Mouse (Mus musculus) kidney, postnatal 4 days (tissue): ENCODE data around the gene Irx1.

Source experiments
- DNase-seq, 2 experiments: peaks; one replicate each; pipeline ENCODE4 v3.0.0; 2021; ENCODE audit warnings: mixed read lengths in 2 of 2

Gene Irx1

DNA sequence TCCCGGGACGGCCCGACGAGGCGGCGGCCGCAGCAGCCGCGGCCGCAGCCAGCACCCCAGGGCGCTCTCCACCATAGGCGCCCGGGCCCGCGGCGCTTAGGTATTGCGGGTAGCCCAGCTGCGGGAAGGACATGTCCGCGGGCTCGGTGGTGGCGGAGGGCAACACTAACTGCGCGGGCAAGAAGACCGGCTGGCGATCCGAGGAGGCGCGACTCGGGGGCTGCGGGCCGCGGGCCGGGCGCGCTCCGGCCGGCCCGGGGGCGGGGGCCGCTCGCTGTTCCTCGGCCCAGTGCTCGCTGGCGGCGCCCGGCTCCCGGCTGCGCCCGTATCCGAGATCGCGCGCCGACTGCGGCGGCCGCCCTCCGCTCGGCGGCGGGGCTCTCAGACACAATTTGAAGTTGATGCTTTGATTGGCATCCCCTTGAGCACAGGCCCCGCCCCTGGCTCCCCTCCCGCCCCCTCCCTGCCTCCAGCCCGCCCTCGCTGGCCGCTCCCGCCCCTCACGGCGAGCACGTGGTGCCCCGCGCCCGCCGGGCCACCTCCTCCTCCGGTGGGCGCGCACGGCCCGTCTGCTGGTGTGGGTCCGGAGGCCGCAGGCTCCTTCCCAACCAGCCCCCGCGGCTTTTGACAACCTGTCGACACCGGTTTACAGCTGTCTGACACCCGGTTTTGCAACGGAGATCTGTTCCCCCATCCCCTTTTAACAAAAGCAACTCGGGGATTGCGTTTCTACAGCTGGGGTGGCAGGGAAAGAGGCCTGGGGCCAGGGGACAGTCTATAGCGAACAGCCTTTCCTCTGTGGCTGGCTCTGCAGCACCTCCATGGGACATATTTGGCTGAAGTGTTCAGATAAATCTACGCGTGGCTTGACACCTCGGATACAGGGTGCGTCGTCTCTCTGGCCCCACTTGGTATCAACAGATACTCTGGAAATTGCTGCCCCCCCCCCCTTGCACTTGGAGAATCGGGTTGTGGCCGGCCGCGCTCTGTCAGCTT, at the start of gene Irx1:
Irx1 (minus strand) TSS at position 368 of the 996 bp plus-strand sequence.
- DNase-seq = peak; percentile 56 to 74

- no peak for DNase-seq
Observed at GRCm38 (mm10) chr13:71979932-71980655, 16.6 kb upstream of the Irx1 start.

DNA sequence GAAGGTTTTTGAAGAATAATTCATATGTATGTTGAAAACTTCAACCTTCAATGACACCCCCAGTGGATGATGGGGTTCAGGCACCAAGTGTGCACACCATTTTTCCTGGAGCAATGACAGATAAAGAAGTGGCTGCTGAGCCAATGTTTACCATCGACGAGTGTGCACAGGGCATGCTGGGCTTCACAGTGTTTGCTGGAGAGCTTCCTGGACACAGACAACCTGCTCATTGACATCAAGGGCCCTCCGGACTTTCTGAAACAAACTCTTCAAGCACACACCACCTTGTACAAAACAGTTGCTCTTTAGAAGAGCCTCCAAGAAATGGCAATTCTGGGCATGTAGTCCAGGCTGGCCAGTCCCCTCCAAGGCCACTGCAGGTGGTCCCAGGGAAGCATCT, 12.2 kb upstream of the Irx1 start:
- DNase-seq = no peak

GRCm38 (mm10) chr13:71968286-71968685, 4.8 kb upstream of the Irx1 start:
- DNase-seq = no peak

DNA sequence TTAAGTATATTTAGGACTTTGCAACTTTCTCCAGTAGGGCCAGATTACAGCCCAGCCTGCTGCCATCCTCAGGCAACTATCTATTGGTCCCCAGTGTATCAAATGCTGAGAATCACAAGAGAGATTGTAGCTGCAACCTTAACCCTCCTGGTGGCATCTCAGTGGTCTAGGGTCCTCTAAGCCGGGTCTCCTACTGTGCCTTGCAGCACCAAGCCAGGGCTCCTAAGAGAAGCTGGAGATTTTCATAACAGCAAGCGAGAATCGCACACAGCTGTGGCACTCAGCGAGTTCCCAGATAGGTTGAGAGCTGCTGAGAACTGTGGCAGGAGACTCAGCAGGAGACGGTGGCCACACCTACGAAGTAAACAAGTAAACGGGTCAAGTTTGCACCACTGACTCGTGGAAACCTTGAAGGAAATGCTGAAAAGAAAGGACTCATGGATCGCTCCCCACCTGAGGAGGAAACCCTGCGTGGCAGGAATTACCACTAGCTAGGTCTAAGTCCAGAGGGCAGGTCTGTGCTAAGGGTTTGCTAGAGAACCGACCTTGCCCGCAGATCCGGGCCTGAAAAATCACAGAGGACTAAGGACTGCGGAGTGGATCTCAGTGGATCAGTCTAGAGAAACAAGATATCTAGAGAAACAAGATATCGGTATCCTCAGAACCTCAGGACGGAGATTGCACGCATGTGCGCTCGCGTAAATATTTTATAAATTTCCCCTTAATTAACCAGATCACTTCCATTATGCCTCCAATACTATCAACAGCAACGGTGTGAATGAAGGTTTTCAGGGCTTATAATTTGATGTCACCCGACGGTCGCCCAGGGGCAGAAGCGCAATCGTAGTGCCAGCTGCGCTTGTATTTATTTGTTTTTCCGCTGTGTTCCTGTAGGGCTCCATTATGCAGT, 4.1 kb upstream of the Irx1 start:
- no peak for DNase-seq

- no peak for DNase-seq
Observed at GRCm38 (mm10) chr13:71966631-71967030, 3.1 kb upstream of the Irx1 start.

- DNase-seq = peak; percentile 48 to 66
Observed at GRCm38 (mm10) chr13:71964366-71964765, 843 bp upstream of the Irx1 start.

- DNase-seq = peak; percentile 37 to 59
Observed at GRCm38 (mm10) chr13:71962661-71963355, 715 bp downstream of the Irx1 start.

DNA sequence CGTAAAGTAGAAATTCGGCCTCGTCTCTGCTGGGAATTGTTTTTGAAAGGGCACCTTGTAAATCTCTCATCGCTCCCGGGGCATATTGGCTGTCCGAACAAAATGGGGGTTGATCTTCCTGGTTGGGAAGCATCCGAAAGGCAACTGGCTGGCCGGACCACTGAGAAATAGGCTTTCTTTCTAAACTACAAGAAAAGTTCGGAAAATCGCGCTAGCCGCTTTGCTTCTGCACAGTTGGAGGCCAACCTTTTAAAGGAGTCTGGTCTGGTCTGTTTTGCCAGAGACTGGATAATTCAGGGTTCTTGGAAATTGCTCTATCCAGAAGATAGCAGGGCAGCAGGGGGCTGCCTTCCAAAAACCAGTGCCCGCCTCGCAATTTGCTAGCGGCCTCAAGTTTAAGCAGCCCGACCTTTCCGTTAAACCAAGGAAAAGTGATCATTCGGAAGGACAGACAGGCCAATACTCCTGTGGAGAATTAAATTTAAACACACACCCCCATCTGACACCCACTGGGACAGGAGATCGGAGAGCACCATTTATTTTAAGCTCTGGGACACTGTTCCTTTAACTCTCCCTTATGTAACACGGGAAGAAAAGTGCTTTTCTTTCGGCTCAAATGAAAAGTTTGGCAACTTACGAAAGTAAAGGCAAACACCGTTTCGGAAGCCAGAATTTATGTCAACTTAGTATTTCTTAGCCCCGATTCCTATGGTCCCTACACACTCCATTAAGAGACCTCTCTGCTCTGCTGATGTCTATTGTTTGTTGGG, 1.4 kb downstream of the Irx1 start:
- DNase-seq = peak; percentile 30 to 42

GRCm38 (mm10) chr13:71960846-71961735, 2.4 kb downstream of the Irx1 start:
- no peak for DNase-seq

DNA sequence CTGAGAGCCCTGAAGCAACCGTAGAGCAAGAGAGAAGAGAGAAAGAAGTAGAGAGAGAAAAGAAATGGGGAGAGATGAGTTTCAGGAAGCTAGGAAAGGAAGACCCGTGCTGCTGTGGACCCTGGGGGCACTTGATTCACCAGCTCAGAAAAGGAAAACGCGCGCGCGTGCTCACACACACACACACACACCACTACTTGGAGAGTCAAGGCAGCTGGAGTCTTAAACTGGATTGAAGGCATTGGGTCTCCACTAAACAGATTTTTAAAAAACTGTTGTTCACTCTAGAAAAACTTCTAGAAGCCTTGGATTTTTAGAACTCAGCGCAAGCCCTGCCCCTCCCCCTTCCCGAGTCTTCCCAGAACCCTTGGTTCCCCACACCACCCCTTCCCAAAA, 3.2 kb downstream of the Irx1 start:
- DNase-seq = no peak

DNA sequence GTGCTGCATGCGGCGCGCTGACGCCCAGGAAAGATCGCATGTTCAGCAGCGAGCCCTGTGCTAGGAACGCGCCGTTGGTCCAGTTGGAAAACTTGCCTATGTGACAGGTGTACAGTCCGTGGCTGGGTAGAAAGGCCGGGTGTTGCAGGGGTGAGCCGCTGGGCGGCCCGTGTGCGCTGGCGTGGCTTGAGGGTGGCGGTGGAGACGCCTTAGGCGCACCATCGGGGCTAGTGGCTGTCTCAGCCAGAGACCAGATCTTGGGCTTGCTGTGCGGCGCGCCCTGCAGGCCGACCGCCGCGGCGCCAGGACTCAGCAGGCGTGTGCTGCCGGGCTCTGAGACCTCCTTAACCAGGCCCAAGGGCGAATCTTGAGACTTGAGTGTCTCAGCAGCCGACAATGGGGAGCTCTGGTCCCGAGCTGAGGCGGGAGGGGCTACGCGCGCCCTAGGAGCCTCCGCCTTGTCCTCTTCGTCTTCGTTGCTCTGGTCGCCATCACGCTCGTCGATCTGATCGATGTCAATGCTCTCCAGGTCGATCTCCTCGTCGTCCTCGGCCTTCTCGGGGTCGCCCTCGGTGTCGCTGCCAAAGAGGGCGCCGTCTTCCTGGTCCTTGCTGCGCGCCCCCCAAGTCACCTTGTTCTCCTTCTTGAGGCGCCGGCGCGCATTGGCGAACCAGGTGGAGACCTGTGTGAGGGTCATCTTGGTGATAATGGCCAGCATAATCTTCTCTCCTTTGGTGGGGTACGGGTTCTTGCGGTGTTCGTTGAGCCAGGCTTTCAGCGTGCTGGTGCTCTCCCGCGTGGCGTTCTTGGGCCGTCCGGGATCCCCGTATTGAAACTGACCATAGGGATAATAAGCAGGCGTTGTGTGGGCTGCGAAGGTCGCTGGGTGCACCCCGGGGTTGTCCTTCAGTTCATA, 3.9 kb downstream of the Irx1 start:
- DNase-seq = peak; percentile 35 to 67

- peak; percentile 37 to 44 for DNase-seq
Observed at GRCm38 (mm10) chr13:71958651-71959050, 4.9 kb downstream of the Irx1 start.

DNA sequence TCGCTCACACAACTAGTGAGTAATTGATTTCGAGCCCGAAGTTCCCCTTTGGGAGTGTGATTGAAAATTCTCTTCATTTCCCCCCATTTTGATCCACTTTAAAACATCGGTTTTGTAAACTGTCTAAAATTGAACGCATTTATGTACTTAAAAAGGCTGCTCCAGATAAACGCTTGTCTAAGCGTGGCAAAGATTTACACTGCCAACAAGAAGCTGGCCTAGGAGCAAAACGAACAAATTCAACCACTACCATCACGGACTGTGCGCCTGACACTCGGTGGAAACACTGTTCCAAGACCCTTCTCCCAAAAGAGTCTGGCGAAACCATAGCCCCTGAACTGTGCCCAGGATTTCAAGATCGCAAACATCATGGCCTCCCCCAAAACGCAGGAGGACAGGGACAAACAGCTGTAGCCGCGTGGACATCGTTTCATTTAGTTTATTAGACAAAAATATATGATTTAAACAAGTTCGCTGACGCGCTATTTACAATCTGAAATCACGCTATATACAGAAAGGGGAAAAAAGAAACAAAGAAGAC, 5.6 kb downstream of the Irx1 start:
- DNase-seq = no peak

GRCm38 (mm10) chr13:71957147-71957546, 6.4 kb downstream of the Irx1 start:
- no peak for DNase-seq

DNA sequence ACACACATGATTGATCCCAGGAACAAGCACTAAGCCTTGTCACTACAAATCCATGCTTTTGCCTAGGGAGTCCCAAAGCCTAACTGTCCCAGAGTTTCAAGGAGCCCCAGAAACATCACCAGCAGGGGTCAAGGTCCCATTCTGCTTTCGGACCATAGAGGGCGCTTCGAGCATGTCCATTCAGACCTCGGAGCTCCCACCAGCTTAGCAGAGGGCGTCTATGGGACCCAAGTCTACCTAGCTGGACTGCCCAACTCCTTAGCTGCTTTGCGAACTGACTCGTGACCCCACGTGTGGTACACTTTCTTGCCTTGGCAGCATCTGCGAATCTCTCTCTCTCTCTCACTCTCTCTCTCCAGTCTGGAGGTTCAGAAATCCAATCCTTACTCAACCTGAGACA, 7.0 kb downstream of the Irx1 start:
- peak; percentile 71 to 78 for DNase-seq

GRCm38 (mm10) chr13:71951966-71952365, 11.6 kb downstream of the Irx1 start:
- DNase-seq = no peak

- no peak for DNase-seq
Observed at GRCm38 (mm10) chr13:71949859-71950258, 13.7 kb downstream of the Irx1 start.

GRCm38 (mm10) chr13:71910361-71910760, 53.2 kb downstream of the Irx1 start:
- no peak for DNase-seq
